Mouse (Mus musculus) left cerebral cortex, adult 2 months (tissue): ENCODE data around the gene Stard7. TPM values are rescaled to one million over a fixed set of nuclear protein-coding genes. Genes with fewer than 3 reads are reported as not detected.

Source experiments
- DNase-seq, 2 experiments: peaks; one replicate each; pipeline ENCODE4 v3.0.0; 2021 to 2022; ENCODE audit warnings: low spot score in 2 of 2, mixed read lengths in 1 of 2; ENCODE audit errors: extremely low spot score in 1 of 2
- H3K27ac ChIP-seq: fragments of 200-600 bp; 2 replicates; pipeline ENCODE4 v1.8.1; 2022
- H3K4me3 ChIP-seq: fragments of 200-600 bp; 2 replicates; pipeline ENCODE4 v1.8.1; 2022
- CTCF ChIP-seq: fragments of 200-600 bp; IDR thresholded peaks from 2 replicates; pipeline ENCODE4 v1.8.1; 2022; ENCODE audit warnings: antibody characterized with exemption, mild to moderate bottlenecking, moderate library complexity
- intact Hi-C: fragments of 180-260 bp; cut with DNase I; formaldehyde crosslinking; loops from one replicate; pipeline ENCODE4 v1.15.1; 2025
- long read RNA-seq, 2 experiments: library from polyadenylated mRNA; stranded (forward); transcript quantifications; one replicate each; pipeline ENCODE4 v2.0.0; 2021; ENCODE audit warnings: borderline mapping rate in 2 of 2
- total RNA-seq, 2 experiments: library from RNA; stranded (reverse); gene quantifications; 2 replicates each; pipeline ENCODE4 v1.2.3; 2021

The Stard7 gene
- total RNA-seq = 100 to 1,000 TPM in 1 of 2 experiments, 10 to 100 TPM in 1; 98.6 to 114 TPM
- long read RNA-seq, experiment 1, transcript Stard7-204 (7 exons, 2,869 nt) = minor isoform, 5 of 186 reads
- long read RNA-seq, experiment 1, transcript Stard7-202 (8 exons, 3,116 nt) = major isoform, 171 of 186 reads
- long read RNA-seq, experiment 1, partial matches to known transcripts = 3 of 186 reads
- long read RNA-seq, experiment 1, other reads (novel, unspliced or antisense) = 5 of 186 reads
- long read RNA-seq, experiment 2, transcript Stard7-202 (8 exons, 3,116 nt) = major isoform, 116 of 132 reads
- long read RNA-seq, experiment 2, partial matches to known transcripts = 4 of 132 reads
- long read RNA-seq, experiment 2, other reads (novel, unspliced or antisense) = 10 of 132 reads

DNA sequence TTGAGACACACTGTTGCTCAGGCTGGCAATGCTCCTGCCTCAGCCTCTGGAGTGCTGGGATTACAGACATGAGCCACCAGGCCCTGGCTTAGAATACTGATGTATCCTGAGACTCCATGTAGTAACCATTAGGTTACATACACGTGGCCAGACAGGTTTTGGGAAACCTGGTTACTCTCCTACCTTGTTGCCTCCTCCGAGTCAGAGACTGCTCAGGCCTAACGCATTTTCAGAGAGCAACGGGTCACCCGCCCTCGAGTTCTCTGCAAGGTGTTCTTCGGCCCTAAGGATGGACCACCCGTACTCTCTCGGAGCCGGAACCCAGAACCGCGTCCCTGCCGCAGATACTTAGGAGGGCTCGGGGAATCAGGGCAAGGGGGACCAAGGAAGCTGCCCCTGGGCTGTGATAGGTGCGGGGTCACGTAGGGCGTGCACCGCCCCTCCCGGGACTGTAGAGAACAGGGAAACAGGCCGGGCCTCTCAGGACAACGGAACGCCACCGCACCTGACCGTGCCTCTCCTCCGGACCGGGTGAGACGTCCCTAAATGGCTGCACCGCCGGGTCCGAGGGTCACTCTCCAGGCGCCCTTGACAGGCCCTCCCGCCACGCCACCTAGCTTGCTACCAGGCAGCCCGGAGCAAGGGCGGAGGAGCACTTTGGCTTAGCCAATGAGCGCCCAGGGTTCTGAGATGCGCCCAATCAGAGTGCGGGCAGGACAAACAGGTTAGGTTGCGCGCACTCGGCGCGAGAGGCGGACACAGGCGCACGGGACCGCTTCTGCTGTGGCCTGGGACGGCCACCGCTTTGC is at the start of gene Stard7:
TSS of gene Stard7 (plus strand) at position 728 of the 809 bp plus-strand sequence.
- TF ChIP-seq CTCF = peak; percentile 20
- peak within 1 kb of the TSS; percentile 98 for H3K4me3 ChIP-seq
- peak within 1 kb of the TSS; percentile 96 for H3K27ac ChIP-seq
- intact Hi-C loops = loop anchor here (1.0 to 5.0 kb wide), 2 partner anchors 22 to 68 kb away; partner anchors contain the start of genes Astl, Ciao1, Dusp2 and Tmem127
- peak; percentile 92 to 95 for DNase-seq

DNA sequence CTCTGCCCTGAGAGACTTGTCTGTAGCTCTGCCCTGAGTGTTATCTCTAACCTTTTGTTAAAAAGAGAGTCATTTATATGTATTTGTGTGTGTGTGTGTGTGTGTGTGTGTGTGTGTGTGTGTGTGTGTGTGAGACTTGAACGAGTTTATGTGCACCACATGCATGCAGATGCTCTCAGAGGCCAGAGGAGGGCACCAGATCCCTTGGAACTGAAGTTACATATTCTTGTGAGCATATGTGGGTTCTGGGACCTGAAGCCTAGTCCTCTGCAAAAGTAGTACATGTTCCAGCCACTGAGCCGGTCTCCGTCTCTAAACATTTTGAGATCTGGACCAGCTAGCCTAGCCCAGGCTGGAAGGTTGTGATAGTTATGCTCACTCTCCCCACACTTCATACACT is 44.8 kb upstream of the Stard7 start:
- no peak for DNase-seq
- no peak for TF ChIP-seq CTCF
- intact Hi-C loops = loop anchor here (10.0 kb wide), 2 partner anchors 310 to 390 kb away; no protein-coding TSS in a partner anchor
- Histone ChIP-seq H3K27ac (no peak overlapping the region), H3K4me3 (no peak overlapping the region)

DNA sequence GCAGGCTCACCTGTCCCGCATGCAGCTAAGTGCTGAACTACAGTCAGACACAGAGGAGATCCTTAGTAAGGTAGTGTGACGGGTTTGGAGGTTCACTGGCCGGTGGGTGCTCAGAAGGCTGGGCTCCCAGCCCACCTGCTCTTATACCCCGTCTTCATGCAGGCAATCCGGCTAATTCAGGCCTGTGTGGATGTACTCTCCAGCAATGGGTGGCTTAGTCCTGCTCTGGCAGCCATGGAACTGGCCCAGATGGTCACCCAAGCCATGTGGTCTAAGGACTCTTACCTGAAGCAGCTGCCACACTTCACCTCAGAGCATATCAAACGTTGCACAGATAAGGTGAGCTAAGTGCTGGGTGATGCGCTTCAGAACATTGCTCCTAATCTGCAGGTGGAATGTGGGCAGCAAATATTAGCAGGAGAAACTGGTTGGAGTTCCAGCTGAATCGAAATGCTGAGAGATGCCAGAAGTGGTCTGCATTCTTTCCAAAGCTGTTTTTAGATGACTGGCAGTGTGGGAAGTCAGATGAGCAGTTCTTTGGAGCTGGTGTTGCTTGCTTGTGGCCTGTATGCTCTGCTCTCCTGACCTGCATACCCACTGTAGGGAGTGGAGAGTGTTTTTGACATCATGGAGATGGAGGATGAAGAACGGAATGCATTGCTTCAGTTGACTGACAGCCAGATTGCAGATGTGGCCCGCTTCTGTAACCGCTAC is 32.0 kb upstream of the Stard7 start:
- no peak for DNase-seq
- no peak overlapping the region for H3K27ac ChIP-seq
- no peak for TF ChIP-seq CTCF
- intact Hi-C loops = no loop called here
- no peak overlapping the region for H3K4me3 ChIP-seq

DNA sequence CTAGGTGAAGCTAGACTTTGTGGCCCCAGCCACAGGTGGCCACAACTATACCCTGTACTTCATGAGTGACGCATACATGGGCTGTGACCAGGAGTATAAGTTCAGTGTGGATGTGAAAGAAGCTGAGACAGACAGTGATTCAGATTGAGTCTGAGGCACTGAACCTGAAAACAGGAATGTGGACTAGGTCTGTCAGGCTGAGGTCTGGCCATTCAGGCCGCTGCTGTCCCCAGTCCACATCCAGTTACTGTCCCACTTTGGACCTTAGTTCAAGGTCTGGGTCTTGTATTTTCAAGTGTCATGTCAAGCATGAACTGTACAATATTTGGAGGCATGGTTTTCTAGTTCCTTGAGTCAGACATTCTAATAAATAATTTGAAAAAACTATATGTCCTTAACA is 30.0 kb upstream of the Stard7 start:
- DNase-seq = no peak
- TF ChIP-seq CTCF = no peak
- Histone ChIP-seq H3K27ac (no peak overlapping the region), H3K4me3 (no peak overlapping the region)
- intact Hi-C loops = loop anchor here (10.0 kb wide), 1 partner anchor 305 kb away; the partner anchor contains the start of gene Sppl2a

DNA sequence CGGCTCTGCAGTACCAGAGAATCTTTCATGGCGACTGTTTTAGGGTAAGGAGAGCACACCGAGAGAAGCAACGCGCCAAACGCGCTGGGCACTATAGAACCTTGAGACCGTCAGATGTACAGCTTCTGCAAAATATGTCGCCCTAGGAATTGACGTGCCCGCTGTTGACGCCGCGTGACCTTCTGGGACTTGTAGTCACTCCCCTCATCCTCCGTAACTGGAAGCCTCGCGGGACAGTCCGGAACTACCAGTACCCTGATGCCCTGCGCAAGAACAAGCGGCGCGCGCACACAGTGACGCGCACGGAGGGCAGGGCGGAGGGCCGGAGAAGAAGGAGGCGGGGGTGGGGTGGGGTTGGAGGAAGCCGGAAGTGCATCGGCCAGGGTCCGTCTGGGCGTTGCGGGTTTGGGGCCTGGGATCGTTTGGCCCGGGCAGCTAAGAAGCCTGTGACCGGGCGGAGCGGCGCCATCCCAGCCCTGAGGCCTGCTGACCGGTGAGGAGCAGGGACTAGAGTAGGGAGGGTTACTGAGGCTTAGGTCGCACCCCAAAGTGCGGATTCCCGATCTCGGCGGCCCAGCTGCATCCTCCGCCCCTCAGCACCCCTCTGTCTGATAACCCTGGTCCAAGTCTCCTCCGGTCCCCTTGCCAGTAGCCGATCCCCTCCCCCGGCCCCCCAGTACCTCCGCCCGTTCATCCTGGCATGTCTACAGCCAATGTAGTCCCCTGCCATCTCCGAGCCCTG is 22.3 kb upstream of the Stard7 start, which contains the start of the genes Ciao1 and Tmem127:
TSS of gene Ciao1 (minus strand) at position 225 of the 742 bp plus-strand sequence.
TSS of gene Tmem127 (plus strand) at position 317 of the 742 bp plus-strand sequence.
- intact Hi-C loops = loop anchor here (1.0 to 10.0 kb wide), 4 partner anchors 23 to 313 kb away; partner anchors contain the start of genes 1810024B03Rik, Snrnp200, Sppl2a and Stard7
- Histone ChIP-seq H3K4me3 (peak within 1 kb of the TSS; percentile 89), H3K27ac (peak within 1 kb of the TSS; percentile 94)
- no peak; the same call in 1 of the 2 replicates for TF ChIP-seq CTCF
- peak; percentile 95 to 96 for DNase-seq

DNA sequence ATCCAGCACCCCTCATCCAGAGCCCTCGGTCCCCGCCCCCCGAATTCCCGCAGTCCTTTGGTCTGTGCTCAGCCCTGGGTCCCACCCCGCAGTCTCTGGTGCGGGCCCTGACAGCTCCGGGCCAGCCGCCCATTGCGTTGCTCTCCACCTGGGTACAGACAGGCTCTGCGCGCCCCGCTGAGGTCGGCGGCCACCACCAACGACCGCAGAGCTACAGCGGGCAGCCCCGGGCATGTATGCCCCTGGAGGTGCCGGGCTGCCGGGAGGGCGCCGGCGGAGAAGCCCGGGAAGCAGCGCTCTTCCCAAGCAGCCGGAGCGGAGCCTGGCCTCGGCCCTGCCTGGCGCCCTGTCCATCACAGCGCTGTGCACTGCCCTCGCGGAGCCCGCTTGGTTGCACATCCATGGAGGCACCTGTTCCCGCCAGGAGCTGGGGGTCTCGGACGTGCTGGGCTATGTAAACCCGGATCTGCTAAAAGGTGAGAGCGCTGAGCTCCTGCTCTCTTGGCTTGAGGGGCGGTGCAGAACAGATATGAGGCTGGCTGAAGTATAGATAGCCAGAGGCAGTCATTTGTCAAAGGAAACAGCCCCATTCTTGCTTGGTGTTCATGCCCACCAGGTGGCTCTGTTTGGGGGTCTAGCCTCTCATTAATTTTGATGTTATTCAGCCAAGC is 21.5 kb upstream of the Stard7 start:
- intact Hi-C loops = loop anchor here (5.0 to 10.0 kb wide), 2 partner anchors 94 to 314 kb away; partner anchors contain the start of gene Sppl2a

DNA sequence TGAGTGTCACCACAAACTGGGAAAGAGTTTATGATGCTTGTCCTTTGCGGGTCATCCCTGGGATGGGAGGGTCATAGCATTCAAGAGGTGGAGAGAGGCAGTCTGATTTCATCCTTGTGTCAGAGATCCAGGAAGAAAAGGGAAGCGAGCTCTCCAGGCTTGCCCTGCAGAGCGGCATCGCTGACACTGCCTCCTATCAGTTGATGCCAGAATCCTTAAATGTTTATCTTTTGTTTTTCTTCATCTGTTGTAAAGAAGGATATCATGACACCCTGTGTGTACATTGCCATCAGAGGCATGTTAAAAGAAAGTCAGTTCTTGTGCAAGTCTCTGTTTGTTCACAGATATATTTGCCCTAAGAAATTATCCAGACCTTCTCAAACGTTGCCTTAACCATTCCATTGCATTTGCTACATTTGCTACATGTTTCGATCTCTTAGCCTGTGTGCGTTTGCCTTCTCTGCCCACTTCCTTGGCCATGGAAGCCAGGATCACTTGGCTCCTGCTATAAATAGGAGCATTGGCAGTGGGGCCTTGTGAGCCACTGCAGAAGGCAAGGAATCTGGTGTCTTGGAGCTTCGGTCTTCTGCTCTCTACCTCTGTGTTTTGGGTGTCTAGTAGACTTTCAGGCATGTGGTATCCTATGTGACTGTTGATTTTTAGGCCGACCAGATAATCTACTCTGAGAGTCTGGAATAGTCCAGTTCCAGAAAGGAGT is 19.6 kb upstream of the Stard7 start:
- intact Hi-C loops = no loop called here
- no peak overlapping the region; the same call in 1 of the 2 replicates for H3K27ac ChIP-seq
- TF ChIP-seq CTCF = no peak

More for the DNA sequence above, 21.5 kb upstream of the Stard7 start:
- peak; percentile 20 for TF ChIP-seq CTCF
- peak; percentile 40 to 52 for DNase-seq
- Histone ChIP-seq H3K4me3 (peak overlapping the region; percentile 89), H3K27ac (peak overlapping the region; percentile 94)

DNA sequence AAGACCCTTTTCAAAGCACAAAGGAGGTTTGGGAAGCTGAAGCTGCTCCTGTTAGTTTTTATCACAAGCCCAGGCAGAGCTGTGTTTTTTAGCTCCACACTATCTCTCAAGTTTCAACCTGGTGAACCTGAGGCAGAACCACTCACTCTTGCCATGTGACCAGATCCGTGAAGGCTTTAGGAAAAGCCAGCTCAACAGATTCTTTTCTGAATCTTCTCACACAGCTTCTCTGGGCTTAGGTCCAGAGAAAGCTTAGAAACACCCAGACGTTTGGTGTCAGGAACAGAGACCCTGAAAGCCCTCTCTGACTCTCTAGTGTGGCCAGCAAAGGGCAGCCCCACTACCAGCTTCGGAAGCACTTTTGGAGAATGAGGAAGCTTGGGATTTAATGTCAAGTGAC is 18.6 kb upstream of the Stard7 start:
- no peak for TF ChIP-seq CTCF
- intact Hi-C loops = no loop called here
- H3K4me3 ChIP-seq = no peak overlapping the region
- no peak for DNase-seq
- no peak overlapping the region for H3K27ac ChIP-seq

More for the DNA sequence above, 19.6 kb upstream of the Stard7 start:
- no peak for DNase-seq
- no peak overlapping the region for H3K4me3 ChIP-seq

DNA sequence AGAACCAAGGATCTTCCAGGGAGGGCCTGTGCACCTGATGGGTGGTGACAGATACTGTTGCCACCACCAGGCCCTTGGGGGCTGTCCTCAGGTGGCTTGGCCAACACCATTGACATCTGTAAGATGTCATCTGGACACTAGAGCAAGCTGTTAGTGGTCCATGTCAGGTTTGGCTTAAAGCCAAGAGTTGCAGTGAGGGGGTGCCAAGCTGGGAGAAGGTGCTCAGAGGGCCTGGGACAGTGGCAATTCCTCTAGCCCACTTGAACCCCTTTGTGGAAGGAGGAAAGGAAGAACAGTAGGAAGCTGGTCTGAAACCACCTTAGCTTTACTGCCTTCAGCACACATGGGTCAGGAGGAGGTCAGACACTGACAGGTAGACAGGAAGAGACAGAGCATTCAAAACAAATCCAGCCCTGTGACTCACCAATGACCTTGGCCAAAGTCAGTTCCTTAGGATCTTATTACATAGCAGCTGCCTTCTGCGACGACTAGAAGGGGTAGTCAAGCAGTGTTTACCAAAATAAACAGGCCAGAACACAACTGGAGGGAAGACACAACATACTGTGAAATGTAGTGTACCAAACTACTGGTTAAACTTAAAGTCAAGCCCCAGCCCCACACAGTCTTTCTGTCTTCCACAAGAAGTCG is 18.0 kb upstream of the Stard7 start:
- intact Hi-C loops = no loop called here
- H3K27ac ChIP-seq = no peak overlapping the region
- no peak for TF ChIP-seq CTCF
- DNase-seq = no peak
- H3K4me3 ChIP-seq = no peak overlapping the region
